ENCODE assay signal across 9 mouse cellular contexts in the genomic region with DNA sequence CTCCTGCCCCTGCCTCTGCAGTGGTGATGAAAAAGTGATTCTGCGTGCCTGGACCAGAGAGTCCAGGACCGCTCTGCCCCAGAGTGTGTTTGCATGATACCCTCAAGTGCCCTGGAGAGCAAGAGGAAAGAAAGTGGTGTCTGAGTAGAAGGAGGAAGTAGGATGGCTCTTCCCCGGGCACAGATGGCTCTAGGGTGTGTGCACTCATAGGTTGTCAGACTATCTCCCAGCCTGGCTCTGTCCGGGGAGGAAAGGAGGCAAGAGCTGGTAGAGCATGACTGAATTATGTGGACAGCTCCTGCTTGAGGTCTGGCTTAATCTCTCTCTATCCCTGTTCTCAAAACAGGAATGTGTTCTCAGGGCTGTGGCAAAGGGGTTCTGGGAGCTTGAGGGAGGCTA. TPM values are rescaled to one million over a fixed set of nuclear protein-coding genes. Genes with fewer than 3 reads are reported as not detected.
DNase-seq lines count a peak whose midpoint lies in the region; ATAC-seq and TF ChIP-seq lines count a peak whose summit lies in the region.
"Had no signal": no experiment of that assay in that cellular context is flagged by ENCODE, and none has a peak within 500 bp of the region (broad histone marks: within the 10 kb centered on the region; RNA-seq: fewer than 3 reads in every experiment).

No protein-coding gene starts in this region.

- no peaks in the 10 kb centered on the region for H3K79me2 ChIP-seq in CH12.LX (replicated peaks; ENCODE audit: control insufficient read depth, extremely low read depth, insufficient read depth, poor library complexity, severe bottlenecking)

- dilution Hi-C loops in CH12.LX (cut with MboI; ENCODE audit: extremely low pct_ligation_motif_present, extremely low pct_unique_long_range_greater_than_20kb, low sequenced_read_pairs) = no loop called here

- ATAC-seq in liver, embryonic 12.5 days = no peak
- peak; percentile 73 for ATAC-seq in megakaryocyte, adult 5-6 weeks (ENCODE audit: poor library complexity, severe bottlenecking)

- H3K36me3 ChIP-seq in liver, embryonic 12.5 days = peaks cover 83% of the 10 kb centered on the region
- H3K36me3 ChIP-seq in CH12.LX (replicated peaks in 1 of 2; ENCODE audit: control insufficient read depth in 1 of 2, insufficient read depth in 1 of 2, low read length in 1 of 2) = peaks cover 56 to 91% of the 10 kb centered on the region in 2 experiments

- no peak for TF ChIP-seq RAD21 in CH12.LX (IDR thresholded peaks at IDR 0.05; ENCODE audit: low read depth, low read length)

- H3K4me3 ChIP-seq in liver, embryonic 12.5 days = no peak overlapping the region
- H3K4me3 ChIP-seq in CH12.LX (replicated peaks in 1 of 3; ENCODE audit: low read depth in 2 of 3, low read length in 2 of 3, poor library complexity in 1 of 3) = no peak overlapping the region
- peak overlapping the region; percentile 39 for H3K4me3 ChIP-seq in bone marrow, adult 2 months (replicated peaks; ENCODE audit: control insufficient read depth, low read depth, low read length)
- H3K4me3 ChIP-seq: heart, adult 2 months; hindbrain, embryonic 12.5 days had no signal

- no peaks in the 10 kb centered on the region for H3K4me1 ChIP-seq in liver, embryonic 12.5 days
- peaks cover 9 to 29% of the 10 kb centered on the region in 2 experiments; a peak in 3 of 4 replicates for H3K4me1 ChIP-seq in CH12.LX (ENCODE audit: control insufficient read depth in 1 of 2, insufficient read depth in 2 of 2)
- H3K4me1 ChIP-seq in bone marrow, adult 2 months (ENCODE audit: control insufficient read depth, insufficient read depth, low read length) = peaks cover 2% of the 10 kb centered on the region; the same call in 1 of the 2 replicates

- H3K9me3 ChIP-seq in liver, embryonic 12.5 days (replicated peaks) = no peaks in the 10 kb centered on the region
- no peaks in the 10 kb centered on the region for H3K9me3 ChIP-seq in CH12.LX (replicated peaks; ENCODE audit: low read length)
- H3K9me3 ChIP-seq: hindbrain, embryonic 12.5 days had no signal

- TF ChIP-seq CTCF in CH12.LX (conservative IDR thresholded peaks at IDR 0.05 in 1 of 2, IDR thresholded peaks at IDR 0.05 in 1 of 2; ENCODE audit: low read depth in 2 of 2, low read length in 2 of 2) = no peak
- TF ChIP-seq CTCF in bone marrow, adult 2 months (IDR thresholded peaks at IDR 0.05; ENCODE audit: control insufficient read depth, insufficient read depth, low read length) = no peak

- in situ Hi-C loops in CH12.LX (cut with MboI; ENCODE audit: low pct_ligation_motif_present, low pct_unique_long_range_greater_than_20kb, low sequenced_read_pairs) = no loop called here

- no peak for TF ChIP-seq EP300 in CH12.LX (IDR thresholded peaks at IDR 0.05; ENCODE audit: low read length)

- no peak overlapping the region for H3K9ac ChIP-seq in liver, embryonic 12.5 days
- H3K9ac ChIP-seq in CH12.LX (ENCODE audit: insufficient read depth, low read depth) = peak overlapping the region; percentile 1; the same call in 1 of the 2 replicates
- H3K9ac ChIP-seq: hindbrain, embryonic 12.5 days had no signal

- 0 out of 2 replicates have a peak overlapping the region, but pooled peaks have one; percentile 6 for H3K27ac ChIP-seq in liver, embryonic 12.5 days
- peak overlapping the region; percentile 77 for H3K27ac ChIP-seq in CH12.LX (ENCODE audit: insufficient read depth, low read depth)
- peak overlapping the region; percentile 80 for H3K27ac ChIP-seq in bone marrow, adult 2 months (ENCODE audit: control insufficient read depth, insufficient read depth, low read depth, low read length, poor library complexity)
- H3K27ac ChIP-seq: heart, adult 2 months; hindbrain, embryonic 12.5 days had no signal

- peak overlapping the region; percentile 5; the same call in 1 of the 2 replicates for H3K4me2 ChIP-seq in liver, embryonic 12.5 days
- H3K4me2 ChIP-seq in CH12.LX (ENCODE audit: insufficient read depth, low read depth, poor library complexity, severe bottlenecking) = no peak overlapping the region
- H3K4me2 ChIP-seq: hindbrain, embryonic 12.5 days had no signal

- 38% methylated on average over 4 of the region's 4 CpGs for WGBS in liver, embryonic 12.5 days (ENCODE audit: insufficient replicate concordance)
- 8% methylated on average over 4 of the region's 4 CpGs for whole genome bisulfite sequencing in bone marrow, adult 2 months

- DNase-seq in liver (no peak), CH12.LX (ENCODE audit: extremely low read depth) (peak; percentile 46), adipocyte (ENCODE audit: low spot score) (no peak)
- DNase-seq in left cerebral cortex, adult 9 months (ENCODE audit: low spot score in 2 of 2) = no peak

- TF ChIP-seq POLR2A in CH12.LX (IDR thresholded peaks at IDR 0.05; ENCODE audit: low read depth, low read length) = no peak
- no peak for TF ChIP-seq POLR2A in bone marrow, adult 2 months (IDR thresholded peaks at IDR 0.05; ENCODE audit: borderline replicate concordance, control insufficient read depth, low read depth, low read length)

- H3K27me3 ChIP-seq in liver, embryonic 12.5 days (replicated peaks) = no peaks in the 10 kb centered on the region
- H3K27me3 ChIP-seq in CH12.LX (replicated peaks) = no peaks in the 10 kb centered on the region
- H3K27me3 ChIP-seq: hindbrain, embryonic 12.5 days had no signal

TF ChIP-seq in CH12.LX, 34 proteins besides CTCF, POLR2A, EP300 and RAD21:
- no peak for TF ChIP-seq BHLHE40 (IDR thresholded peaks at IDR 0.05; ENCODE audit: low read depth, low read length)
- 0 out of 2 replicates have a peak, but pooled peaks have one; percentile 1 for TF ChIP-seq ETS1 (conservative IDR thresholded peaks at IDR 0.05; ENCODE audit: low read depth, low read length)
TF ChIP-seq in CH12.LX: peak in this region for 1.

RNA-seq across cellular contexts. Expression of gene Srsf4, which starts 12.1 kb away (rescaled TPM):
- 94.9 and 97.5 TPM in 2 replicates for polyA plus RNA-seq in liver, embryonic 12.5 days (2016; fragmentation: Nextera tagmentation; extraction: Ambion mirVana)
- total RNA-seq in CH12.LX (2012; rRNA removed) (47.2 and 54.4 TPM in 2 replicates), CH12.LX (2014; rRNA removed) (13.7 and 14.5 TPM in 2 replicates)
- 101 and 105 TPM in 2 replicates for polyA plus RNA-seq in CH12.LX (2012; ENCODE audit: insufficient read length, low read depth)
- polyA plus RNA-seq in bone marrow, adult 2 months (2011; ENCODE audit: insufficient read depth, insufficient read length, low replicate concordance, missing spikeins) = 66.4 and 72.5 TPM in 2 replicates
- total RNA-seq in megakaryocyte, adult 5-6 weeks (2015) = 39.0 and 39.7 TPM in 2 replicates
- 44.5 and 61.2 TPM in 2 replicates for total RNA-seq in megakaryocyte, adult 5-6 weeks (2017)

RNA-seq across cellular contexts. Expression of gene Mecr, which starts 18.1 kb away (rescaled TPM):
- polyA plus RNA-seq in liver, embryonic 12.5 days (2016; fragmentation: Nextera tagmentation; extraction: Ambion mirVana) = 44.4 and 49.4 TPM in 2 replicates
- total RNA-seq in CH12.LX (2012; rRNA removed) = 42.8 and 43.0 TPM in 2 replicates
- total RNA-seq in CH12.LX (2014; rRNA removed) = 54.6 and 56.4 TPM in 2 replicates
- 77.1 and 77.3 TPM in 2 replicates for polyA plus RNA-seq in CH12.LX (2012; ENCODE audit: insufficient read length, low read depth)
- polyA plus RNA-seq in bone marrow, adult 2 months (2011; ENCODE audit: insufficient read depth, insufficient read length, low replicate concordance, missing spikeins) = 17.6 and 25.8 TPM in 2 replicates
- 15.3 and 18.4 TPM in 2 replicates for total RNA-seq in megakaryocyte, adult 5-6 weeks (2015)
- total RNA-seq in megakaryocyte, adult 5-6 weeks (2017) = 11.0 and 20.6 TPM in 2 replicates

RNA-seq across cellular contexts. Expression of gene Ptpru, which starts 23.3 kb away (rescaled TPM):
- polyA plus RNA-seq in liver, embryonic 12.5 days (2016; fragmentation: Nextera tagmentation; extraction: Ambion mirVana) = 2.7 and 2.8 TPM in 2 replicates
- total RNA-seq in CH12.LX (2012; rRNA removed) (0.08 and 0.38 TPM in 2 replicates), CH12.LX (2014; rRNA removed) (not detected in 2 replicates)
- not detected in 2 replicates for polyA plus RNA-seq in CH12.LX (2012; ENCODE audit: insufficient read length, low read depth)
- polyA plus RNA-seq in bone marrow, adult 2 months (2011; ENCODE audit: insufficient read depth, insufficient read length, low replicate concordance, missing spikeins) = 8.9 and 15.1 TPM in 2 replicates
- total RNA-seq in megakaryocyte, adult 5-6 weeks (2015) = 2.1 and 2.5 TPM in 2 replicates
- total RNA-seq in megakaryocyte, adult 5-6 weeks (2017) = 0.49 and 0.95 TPM in 2 replicates

Comparison
In these comparisons a context has a peak if more than half of its experiments do, and no peak if none do; other contexts are left out.
1. H3K27ac ChIP-seq: peak in every context shown above with its lines; median percentile 80 in bone marrow, adult 2 months; 77 in CH12.LX; 6 in liver, embryonic 12.5 days.